Comparison of ENCODE assay signal across 11 mouse cellular contexts in the genomic region with DNA sequence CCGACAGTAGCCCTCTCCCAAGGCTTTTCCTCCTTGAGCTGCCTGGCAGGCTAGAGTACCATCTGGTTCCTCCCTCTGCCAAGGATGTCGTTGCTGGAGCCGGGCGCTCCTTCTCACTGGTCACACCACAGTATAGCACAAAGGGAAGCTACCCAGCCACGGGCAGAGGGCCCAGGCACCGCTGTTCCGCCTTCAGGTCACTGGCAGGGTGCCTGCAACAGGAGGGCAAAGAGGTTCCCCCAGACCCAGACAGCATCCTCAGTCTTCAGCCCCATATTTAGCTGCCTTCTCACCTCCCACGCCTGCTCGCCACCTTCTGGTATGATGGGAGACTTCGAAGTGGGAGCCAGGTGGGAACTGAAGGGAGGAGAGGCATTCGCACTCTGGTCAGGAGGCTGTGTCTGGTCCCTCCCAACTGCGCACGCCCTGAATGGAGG. TPM values are rescaled to one million over a fixed set of nuclear protein-coding genes. Genes with fewer than 3 reads are reported as not detected.
DNase-seq lines count a peak whose midpoint lies in the region; ATAC-seq and TF ChIP-seq lines count a peak whose summit lies in the region.
"Had no signal": no experiment of that assay in that cellular context is flagged by ENCODE, and none has a peak within 500 bp of the region (broad histone marks: within the 10 kb centered on the region; RNA-seq: fewer than 3 reads in every experiment).

No protein-coding gene starts in this region.

- H3K9ac ChIP-seq in intestine, embryonic 15.5 days: no peak overlapping the region
- H3K9ac ChIP-seq: limb, embryonic 12.5 days; lung, embryonic 15.5 days had no signal

- H3K36me3 ChIP-seq in kidney, adult 2 months (ENCODE audit: control insufficient read depth, insufficient read depth, low read length): no peaks in the 10 kb centered on the region
- H3K36me3 ChIP-seq in intestine, embryonic 15.5 days: no peaks in the 10 kb centered on the region
- H3K36me3 ChIP-seq: heart, embryonic 10.5 days; limb, embryonic 12.5 days; lung, embryonic 15.5 days had no signal

- no peaks in the 10 kb centered on the region for H3K4me1 ChIP-seq in kidney, adult 2 months (ENCODE audit: control insufficient read depth, insufficient read depth, low read length)
- no peaks in the 10 kb centered on the region for H3K4me1 ChIP-seq in intestine, embryonic 15.5 days (replicated peaks)
- H3K4me1 ChIP-seq: limb, embryonic 12.5 days; lung, embryonic 15.5 days had no signal

- TF ChIP-seq CTCF in kidney, adult 2 months (conservative IDR thresholded peaks at IDR 0.05; ENCODE audit: insufficient read depth, insufficient read length, low read depth, low read length): 0 out of 2 replicates have a peak, but pooled peaks have one; percentile 8

- intact Hi-C loops in left cerebral cortex, postnatal 14 days (cut with DNase I): no loop called here

- ATAC-seq in intestine, embryonic 15.5 days: no peak
- no peak for ATAC-seq in megakaryocyte-erythroid progenitor cell, adult 5-6 weeks (replicated peaks; ENCODE audit: low FRiP score, low TSS enrichment, poor library complexity, severe bottlenecking)

- TF ChIP-seq POLR2A in kidney, adult 2 months (IDR thresholded peaks at IDR 0.05; ENCODE audit: low read depth, low read length): no peak

- H3K4me3 ChIP-seq in kidney, adult 2 months (ENCODE audit: insufficient read depth, low read depth, low read length): no peak overlapping the region
- no peak overlapping the region for H3K4me3 ChIP-seq in intestine, embryonic 15.5 days (replicated peaks)
- H3K4me3 ChIP-seq: heart, embryonic 10.5 days; limb, embryonic 12.5 days; lung, embryonic 15.5 days had no signal

- no peak for DNase-seq in kidney, adult 2 months
- no peak for DNase-seq in kidney, postnatal 25 days
- DNase-seq in R1 (ENCODE audit: low read depth, low spot score): peak; percentile 56
- DNase-seq in cerebellum, postnatal 10 days: peak; percentile 98 to 99
- peak; percentile 61 to 79 for DNase-seq in left cerebral cortex, postnatal 14 days (ENCODE audit: low spot score in 2 of 2)
- no peak for DNase-seq in embryo, embryonic 11 days

- WGBS in kidney, adult 2 months: 47% methylated on average over 13 of the region's 13 CpGs
- 47% methylated on average over 13 of the region's 13 CpGs for WGBS in intestine, embryonic 15.5 days

- no peaks in the 10 kb centered on the region for H3K27me3 ChIP-seq in kidney, adult 2 months (replicated peaks; ENCODE audit: control insufficient read depth, insufficient read depth, low read length)
- peaks cover 40% of the 10 kb centered on the region for H3K27me3 ChIP-seq in intestine, embryonic 15.5 days (replicated peaks)

- no peak overlapping the region for H3K4me2 ChIP-seq in intestine, embryonic 15.5 days (replicated peaks)
- H3K4me2 ChIP-seq: limb, embryonic 12.5 days; lung, embryonic 15.5 days had no signal

- H3K9me3 ChIP-seq in intestine, embryonic 15.5 days: no peaks in the 10 kb centered on the region
- H3K9me3 ChIP-seq: heart, embryonic 10.5 days; limb, embryonic 12.5 days; lung, embryonic 15.5 days had no signal

- no peak overlapping the region for H3K27ac ChIP-seq in kidney, adult 2 months (ENCODE audit: insufficient read depth, low read depth, low read length)
- H3K27ac ChIP-seq in intestine, embryonic 15.5 days: no peak overlapping the region
- H3K27ac ChIP-seq: heart, embryonic 10.5 days; limb, embryonic 12.5 days; lung, embryonic 15.5 days had no signal

RNA-seq across cellular contexts. Expression of gene Tcte1, which starts 7.1 kb away (rescaled TPM):
- polyA plus RNA-seq in kidney, adult 2 months (2012; rRNA removed): 0.08 and 0.09 TPM in 2 replicates
- 1 to 10 TPM in 1 of 2 experiments, under 1 TPM in 1; 0.68 to 1.1 TPM for total RNA-seq in left cerebral cortex, postnatal 14 days (2021)
- polyA plus RNA-seq in intestine, embryonic 15.5 days (2015; fragmentation: Nextera tagmentation; extraction: Ambion mirVana): 0.13 and 0.33 TPM in 2 replicates
- not detected in 2 replicates for total RNA-seq in megakaryocyte-erythroid progenitor cell, adult 5-6 weeks (2014; fragmentation: Nextera tagmentation)
- total RNA-seq in megakaryocyte-erythroid progenitor cell, adult 5-6 weeks (2017): not detected in 2 replicates

RNA-seq across cellular contexts. Expression of gene Tmem151b, which starts 19.1 kb away (rescaled TPM):
- polyA plus RNA-seq in kidney, adult 2 months (2012; rRNA removed): 1.9 and 2.1 TPM in 2 replicates
- total RNA-seq in left cerebral cortex, postnatal 14 days (2021): 100 to 1,000 TPM; 114 to 120 TPM
- polyA plus RNA-seq in intestine, embryonic 15.5 days (2015; fragmentation: Nextera tagmentation; extraction: Ambion mirVana): 2.5 and 2.7 TPM in 2 replicates
- not detected in 2 replicates for total RNA-seq in megakaryocyte-erythroid progenitor cell, adult 5-6 weeks (2014; fragmentation: Nextera tagmentation)
- total RNA-seq in megakaryocyte-erythroid progenitor cell, adult 5-6 weeks (2017): not detected in 2 replicates

RNA-seq across cellular contexts. Expression of gene Aars2, which starts 23.7 kb away (rescaled TPM):
- polyA plus RNA-seq in kidney, adult 2 months (2012; rRNA removed): 16.2 and 17.6 TPM in 2 replicates
- total RNA-seq in left cerebral cortex, postnatal 14 days (2021): 10 to 100 TPM; 23.0 to 24.4 TPM
- polyA plus RNA-seq in intestine, embryonic 15.5 days (2015; fragmentation: Nextera tagmentation; extraction: Ambion mirVana): 17.0 and 18.9 TPM in 2 replicates
- total RNA-seq in megakaryocyte-erythroid progenitor cell, adult 5-6 weeks (2014; fragmentation: Nextera tagmentation): 17.5 and 20.6 TPM in 2 replicates
- 9.8 and 13.4 TPM in 2 replicates for total RNA-seq in megakaryocyte-erythroid progenitor cell, adult 5-6 weeks (2017)

RNA-seq across cellular contexts. Expression of gene Nfkbie, which starts 25.1 kb away (rescaled TPM):
- 4.3 and 5.8 TPM in 2 replicates for polyA plus RNA-seq in kidney, adult 2 months (2012; rRNA removed)
- total RNA-seq in left cerebral cortex, postnatal 14 days (2021): 1 to 10 TPM; 1.8 to 2.0 TPM
- polyA plus RNA-seq in intestine, embryonic 15.5 days (2015; fragmentation: Nextera tagmentation; extraction: Ambion mirVana): 4.8 and 4.9 TPM in 2 replicates
- total RNA-seq in megakaryocyte-erythroid progenitor cell, adult 5-6 weeks (2014; fragmentation: Nextera tagmentation): 4.2 and 6.0 TPM in 2 replicates
- 3.2 and 3.9 TPM in 2 replicates for total RNA-seq in megakaryocyte-erythroid progenitor cell, adult 5-6 weeks (2017)

RNA-seq across cellular contexts. Expression of gene Slc35b2, which starts 33.3 kb away (rescaled TPM):
- 75.5 and 96.1 TPM in 2 replicates for polyA plus RNA-seq in kidney, adult 2 months (2012; rRNA removed)
- total RNA-seq in left cerebral cortex, postnatal 14 days (2021): 10 to 100 TPM; 41.6 to 46.1 TPM
- 124 and 128 TPM in 2 replicates for polyA plus RNA-seq in intestine, embryonic 15.5 days (2015; fragmentation: Nextera tagmentation; extraction: Ambion mirVana)
- 46.9 and 74.5 TPM in 2 replicates for total RNA-seq in megakaryocyte-erythroid progenitor cell, adult 5-6 weeks (2014; fragmentation: Nextera tagmentation)
- total RNA-seq in megakaryocyte-erythroid progenitor cell, adult 5-6 weeks (2017): 27.7 and 60.3 TPM in 2 replicates

Comparison
In these comparisons a context has a peak if more than half of its experiments do, and no peak if none do; other contexts are left out.
1. DNase-seq: peak in R1 (single experiment), cerebellum, postnatal 10 days (2 of 2) and left cerebral cortex, postnatal 14 days (2 of 2); none in kidney, adult 2 months (single experiment), kidney, postnatal 25 days (0 of 2) and embryo, embryonic 11 days (single experiment).
2. RNA of gene Tmem151b, which starts 19.1 kb away (total RNA-seq): 114 to 120 TPM in left cerebral cortex, postnatal 14 days; not detected in megakaryocyte-erythroid progenitor cell, adult 5-6 weeks; every median in the first group is over 100 times any median in the second.